Mouse (Mus musculus) G1E (cell line): Measurements from ENCODE around the gene Rab10. TPM values are rescaled to one million over a fixed set of nuclear protein-coding genes. Genes with fewer than 3 reads are reported as not detected.
A peak's percentile ranks its signal among the peaks of the same experiment; 100 is the strongest.

Source experiments
- ATAC-seq: 2 replicates; pipeline ENCODE4 v1.8.0; 2016; ENCODE audit warnings: mild to moderate bottlenecking; ENCODE audit not compliant: insufficient number of reproducible peaks, poor library complexity, low FRiP score, severe bottlenecking; ENCODE audit errors: extremely low read depth
- DNase-seq: peaks from one replicate; pipeline ENCODE4 v3.0.0; 2012; ENCODE audit warnings: low spot score
- H3K27me3 ChIP-seq: 2 replicates; pipeline ENCODE4 v1.6.1; 2012; ENCODE audit warnings: mild to moderate bottlenecking, low read length, inconsistent platforms; ENCODE audit not compliant: insufficient read depth
- H3K36me3 ChIP-seq: replicated peaks from 2 replicates; pipeline ENCODE3; 2012; ENCODE audit warnings: mild to moderate bottlenecking, inconsistent platforms
- H3K4me1 ChIP-seq: 2 replicates; pipeline ENCODE4 v1.6.1; 2012; ENCODE audit warnings: low read depth, low read length, inconsistent platforms, mixed read lengths; ENCODE audit not compliant: insufficient read depth
- H3K4me3 ChIP-seq: 2 replicates; pipeline ENCODE4 v1.5.1; 2012; ENCODE audit warnings: low read depth, mild to moderate bottlenecking, inconsistent platforms, low read length, moderate library complexity, mixed read lengths
- H3K9me3 ChIP-seq: replicated peaks from 2 replicates; pipeline ENCODE4 v1.6.1; 2012; ENCODE audit warnings: inconsistent platforms
- CTCF ChIP-seq: IDR thresholded peaks from 2 replicates; pipeline ENCODE4 v1.5.1; 2012; ENCODE audit warnings: low read depth, low read length, inconsistent platforms, mixed read lengths
- GATA1 ChIP-seq: IDR thresholded peaks from 2 replicates; pipeline ENCODE4 v1.6.1; 2012; ENCODE audit warnings: borderline replicate concordance, low read length, inconsistent platforms, mixed read lengths
- GATA2 ChIP-seq: IDR thresholded peaks from 2 replicates; pipeline ENCODE4 v1.6.1; 2012; ENCODE audit warnings: low read depth, low read length, inconsistent platforms, borderline replicate concordance
- POLR2AphosphoS5 ChIP-seq: IDR thresholded peaks from 2 replicates; pipeline ENCODE4 v1.6.1; 2012; ENCODE audit warnings: low read depth, low read length, inconsistent platforms; ENCODE audit not compliant: insufficient replicate concordance
- TAL1 ChIP-seq: conservative IDR thresholded peaks from 2 replicates; pipeline ENCODE4 v1.6.1; 2012; ENCODE audit warnings: low read depth, low read length, inconsistent platforms, mixed read lengths
- polyA plus RNA-seq: library from polyadenylated mRNA; stranded (reverse); fragments of >175 nt; gene quantifications from 2 replicates; pipeline ENCODE4 v1.2.3, GENCODE M21; 2012
- total RNA-seq, 2 experiments: library from RNA; stranded (forward) in 1 of 2; stranded (reverse) in 1 of 2; fragments of 200-1000 nt in 1 of 2; fragments of >200 nt in 1 of 2; fragmentation: Nextera tagmentation in 1 of 2; gene quantifications; 2 replicates each; pipeline ENCODE4 v1.2.3; 2014 to 2017

Gene Rab10
- total and polyA plus RNA-seq, 3 experiments: 50.0 to 156 (median 131) TPM

GRCm38 (mm10) chr12:3253591-3253990 lies 56.2 kb downstream of the Rab10 start:
- Histone ChIP-seq H3K4me1 (peaks cover 19% of the 10 kb centered on the region), H3K9me3 (no peaks in the 10 kb centered on the region), H3K27me3 (no peaks in the 10 kb centered on the region), H3K36me3 (peaks cover 77% of the 10 kb centered on the region), H3K4me3 (no peak overlapping the region)
- DNase-seq (no peak), ATAC-seq (no peak)
- TF ChIP-seq GATA2 (no peak), TAL1 (no peak), GATA1 (no peak), POLR2AphosphoS5 (no peak), CTCF (no peak)

- no peaks in the 10 kb centered on the region for H3K27me3 ChIP-seq
- H3K36me3 ChIP-seq: peaks cover 55% of the 10 kb centered on the region
- no peak for ATAC-seq
- no peak for DNase-seq
- H3K9me3 ChIP-seq: no peaks in the 10 kb centered on the region
- TF ChIP-seq CTCF: no peak
- TF ChIP-seq POLR2AphosphoS5: no peak
- no peak for TF ChIP-seq GATA2
- no peak for TF ChIP-seq GATA1
- no peak for TF ChIP-seq TAL1
- H3K4me3 ChIP-seq: no peak overlapping the region
- peaks cover 3% of the 10 kb centered on the region; the same call in 1 of the 2 replicates for H3K4me1 ChIP-seq
Observed at GRCm38 (mm10) chr12:3246091-3246490, 63.7 kb downstream of the Rab10 start.

- Histone ChIP-seq H3K4me1 (peaks cover 32% of the 10 kb centered on the region), H3K27me3 (no peaks in the 10 kb centered on the region), H3K9me3 (peaks cover 41% of the 10 kb centered on the region), H3K36me3 (peaks cover 46% of the 10 kb centered on the region), H3K4me3 (no peak overlapping the region; the same call in 1 of the 2 replicates)
- TF ChIP-seq CTCF: no peak
- TF ChIP-seq GATA2: no peak
- TF ChIP-seq POLR2AphosphoS5: no peak; the same call in 1 of the 2 replicates
- TF ChIP-seq GATA1: no peak
- no peak for TF ChIP-seq TAL1
- no peak for DNase-seq
- no peak for ATAC-seq
Observed at GRCm38 (mm10) chr12:3239544-3239943, 70.2 kb downstream of the Rab10 start.

- H3K27me3 ChIP-seq: no peaks in the 10 kb centered on the region
- peaks cover 46% of the 10 kb centered on the region for H3K36me3 ChIP-seq
- H3K4me1 ChIP-seq: peaks cover 33% of the 10 kb centered on the region
- ATAC-seq (no peak), DNase-seq (no peak)
- H3K4me3 ChIP-seq: peak overlapping the region; percentile 18
- H3K9me3 ChIP-seq: peaks cover 41% of the 10 kb centered on the region
- no peak for TF ChIP-seq GATA1
- no peak for TF ChIP-seq POLR2AphosphoS5
- TF ChIP-seq TAL1: no peak
- no peak for TF ChIP-seq CTCF
- no peak for TF ChIP-seq GATA2
Observed at GRCm38 (mm10) chr12:3238361-3239051, 71.3 kb downstream of the Rab10 start.

DNA sequence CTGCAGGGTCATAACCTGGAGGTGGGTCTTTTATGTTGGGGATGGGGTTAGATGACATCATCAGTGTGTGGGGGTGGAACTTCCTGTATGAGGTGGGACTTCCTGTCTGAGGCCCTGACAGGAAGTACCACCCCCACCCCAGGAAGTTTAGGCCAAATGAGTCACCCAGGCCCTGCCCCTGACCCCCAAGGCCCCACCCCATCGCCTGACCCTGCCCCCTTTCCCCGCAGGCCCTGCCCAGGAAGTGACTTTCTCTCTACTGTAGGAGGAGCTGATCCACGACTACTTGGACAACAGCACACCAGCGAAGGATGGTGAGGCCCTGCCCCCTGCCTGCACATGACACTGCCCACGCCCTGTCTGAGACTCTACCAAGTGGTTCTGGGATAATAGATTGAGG lies 72.0 kb downstream of the Rab10 start:
- H3K4me3 ChIP-seq: no peak overlapping the region; the same call in 1 of the 2 replicates
- H3K27me3 ChIP-seq: no peaks in the 10 kb centered on the region
- H3K36me3 ChIP-seq: peaks cover 46% of the 10 kb centered on the region
- peaks cover 33% of the 10 kb centered on the region for H3K4me1 ChIP-seq
- H3K9me3 ChIP-seq: peaks cover 41% of the 10 kb centered on the region
- DNase-seq: no peak
- no peak for ATAC-seq
- TF ChIP-seq CTCF (no peak), POLR2AphosphoS5 (no peak), GATA1 (no peak), GATA2 (no peak), TAL1 (no peak)

GRCm38 (mm10) chr12:3236831-3237681 lies 72.7 kb downstream of the Rab10 start:
- Histone ChIP-seq H3K36me3 (peaks cover 46% of the 10 kb centered on the region), H3K4me3 (peak overlapping the region; percentile 83), H3K9me3 (peaks cover 41% of the 10 kb centered on the region), H3K4me1 (peaks cover 33% of the 10 kb centered on the region), H3K27me3 (no peaks in the 10 kb centered on the region)
- no peak for DNase-seq
- ATAC-seq: no peak
- TF ChIP-seq POLR2AphosphoS5: no peak
- TF ChIP-seq GATA2: no peak
- TF ChIP-seq GATA1: no peak
- no peak for TF ChIP-seq TAL1
- TF ChIP-seq CTCF: no peak
